Mouse (Mus musculus): ENCODE data around the gene Hes6.

Gene Hes6

GRCm38 (mm10) chr1:91442350-91442990 lies 28.6 kb upstream of the Hes6 start:
- in situ Hi-C loops (cut with MboI; ENCODE audit: unreplicated experiment in 2 of 2) = no loop called here

- in situ Hi-C loops (cut with MboI; ENCODE audit: unreplicated experiment in 2 of 2) = no loop called here
Observed at GRCm38 (mm10) chr1:91441855-91442254, 28.0 kb upstream of the Hes6 start.

GRCm38 (mm10) chr1:91439776-91440175 lies 25.9 kb upstream of the Hes6 start:
- in situ Hi-C loops (cut with MboI; ENCODE audit: unreplicated experiment in 2 of 2) = no loop called here

DNA sequence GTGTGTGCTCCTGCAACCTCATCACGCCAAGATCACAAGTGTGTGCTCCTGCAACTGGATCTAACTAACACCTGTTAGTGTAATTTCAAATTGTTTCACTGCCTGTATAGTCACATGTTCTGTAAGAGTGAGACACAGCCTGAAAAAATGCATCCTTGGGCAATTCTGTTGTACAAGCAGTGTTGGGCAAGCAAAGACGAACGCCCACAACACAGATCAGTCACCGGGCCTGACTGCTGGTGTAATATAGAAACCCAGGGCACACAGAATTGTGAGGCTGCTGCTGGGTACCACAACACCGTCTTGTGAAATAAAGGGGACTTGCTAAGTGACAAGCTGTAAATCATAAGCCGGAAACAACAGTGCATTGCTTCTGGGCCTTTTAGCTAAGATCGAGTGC lies 23.7 kb upstream of the Hes6 start:
- in situ Hi-C loops (cut with MboI; ENCODE audit: unreplicated experiment in 2 of 2) = no loop called here

DNA sequence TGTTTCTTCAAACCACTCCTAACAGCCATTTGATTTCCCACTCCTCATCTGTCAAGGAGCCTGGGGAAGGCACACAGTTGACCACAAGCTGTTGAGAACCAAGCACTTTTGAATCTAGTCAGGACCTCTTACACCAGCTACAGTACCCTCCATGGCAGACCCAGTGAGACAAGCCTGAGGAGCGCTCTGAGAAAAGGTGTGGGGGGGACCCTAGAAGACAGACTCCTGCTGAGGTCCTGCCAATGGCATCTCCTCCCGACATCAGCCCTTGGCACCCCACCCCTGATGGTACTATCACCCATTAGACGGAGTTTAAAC lies 23.2 kb upstream of the Hes6 start:
- in situ Hi-C loops (cut with MboI; ENCODE audit: unreplicated experiment in 2 of 2) = no loop called here

GRCm38 (mm10) chr1:91436380-91437082 lies 22.7 kb upstream of the Hes6 start:
- in situ Hi-C loops (cut with MboI; ENCODE audit: unreplicated experiment in 2 of 2) = no loop called here

DNA sequence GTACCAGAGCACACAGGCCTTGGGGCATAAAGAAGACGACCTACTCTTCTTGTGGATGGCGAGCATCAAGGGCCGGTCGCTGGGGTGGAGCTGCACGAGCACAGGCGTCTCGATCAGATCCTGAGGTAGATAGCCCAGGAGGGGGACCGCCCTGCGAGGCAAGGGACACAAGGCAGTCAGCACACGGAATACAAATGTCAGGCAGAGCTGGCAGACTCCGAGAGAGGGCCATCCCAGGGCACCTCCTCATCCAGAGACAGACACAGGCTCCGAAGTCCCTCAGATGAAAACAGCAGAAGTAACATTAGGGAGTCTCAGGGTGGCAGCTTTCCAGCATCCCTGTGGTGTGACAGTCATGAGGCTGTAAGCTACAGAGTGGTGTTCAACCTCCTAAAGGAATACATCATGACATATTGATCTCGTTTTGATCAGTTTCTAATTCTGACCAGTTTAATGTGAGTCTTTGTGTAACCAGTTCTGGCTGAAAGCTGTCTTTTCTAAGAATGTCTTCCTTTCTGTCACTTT lies 21.8 kb upstream of the Hes6 start:
- in situ Hi-C loops (cut with MboI; ENCODE audit: unreplicated experiment in 2 of 2) = no loop called here

GRCm38 (mm10) chr1:91434905-91435304 lies 21.1 kb upstream of the Hes6 start:
- in situ Hi-C loops (cut with MboI; ENCODE audit: unreplicated experiment in 2 of 2) = no loop called here

- in situ Hi-C loops (cut with MboI; ENCODE audit: unreplicated experiment in 2 of 2) = no loop called here
Observed at GRCm38 (mm10) chr1:91430761-91431160, 16.9 kb upstream of the Hes6 start.

- in situ Hi-C loops (cut with MboI; ENCODE audit: unreplicated experiment in 2 of 2) = loop anchor here (5.0 to 10.0 kb wide), 2 partner anchors 53 to 1186 kb away; partner anchors contain the start of gene Olfr12 (in 1 of the 2)
Observed at GRCm38 (mm10) chr1:91429212-91429611, 15.4 kb upstream of the Hes6 start.

GRCm38 (mm10) chr1:91428614-91429013 lies 14.8 kb upstream of the Hes6 start:
- in situ Hi-C loops (cut with MboI; ENCODE audit: unreplicated experiment in 2 of 2) = loop anchor here (5.0 to 10.0 kb wide), 2 partner anchors 54 to 1186 kb away; partner anchors contain the start of gene Olfr12 (in 1 of the 2)

- in situ Hi-C loops (cut with MboI; ENCODE audit: unreplicated experiment in 2 of 2) = loop anchor here (5.0 to 10.0 kb wide), 2 partner anchors 56 to 1188 kb away; partner anchors contain the start of gene Olfr12 (in 1 of the 2)
Observed at GRCm38 (mm10) chr1:91426397-91426796, 12.6 kb upstream of the Hes6 start.

- in situ Hi-C loops (cut with MboI; ENCODE audit: unreplicated experiment in 2 of 2) = loop anchor here in 1 of 2 experiments (10.0 kb wide), 1 partner anchor 1194 kb away; the partner anchor contains the start of gene Olfr12
Observed at GRCm38 (mm10) chr1:91420601-91421065, 6.8 kb upstream of the Hes6 start.

GRCm38 (mm10) chr1:91419862-91420600 lies 6.2 kb upstream of the Hes6 start:
- in situ Hi-C loops (cut with MboI; ENCODE audit: unreplicated experiment in 2 of 2) = loop anchor here in 1 of 2 experiments (10.0 kb wide), 2 partner anchors 175 to 1195 kb away; partner anchors contain the start of gene Olfr12

GRCm38 (mm10) chr1:91417991-91418390 lies 4.2 kb upstream of the Hes6 start:
- in situ Hi-C loops (cut with MboI; ENCODE audit: unreplicated experiment in 2 of 2) = loop anchor here in 1 of 2 experiments (10.0 kb wide), 1 partner anchor 173 kb away; no protein-coding TSS in a partner anchor

GRCm38 (mm10) chr1:91415311-91415710 lies 1.5 kb upstream of the Hes6 start:
- in situ Hi-C loops (cut with MboI; ENCODE audit: unreplicated experiment in 2 of 2) = loop anchor here in 1 of 2 experiments (10.0 kb wide), 1 partner anchor 171 kb away; no protein-coding TSS in a partner anchor

DNA sequence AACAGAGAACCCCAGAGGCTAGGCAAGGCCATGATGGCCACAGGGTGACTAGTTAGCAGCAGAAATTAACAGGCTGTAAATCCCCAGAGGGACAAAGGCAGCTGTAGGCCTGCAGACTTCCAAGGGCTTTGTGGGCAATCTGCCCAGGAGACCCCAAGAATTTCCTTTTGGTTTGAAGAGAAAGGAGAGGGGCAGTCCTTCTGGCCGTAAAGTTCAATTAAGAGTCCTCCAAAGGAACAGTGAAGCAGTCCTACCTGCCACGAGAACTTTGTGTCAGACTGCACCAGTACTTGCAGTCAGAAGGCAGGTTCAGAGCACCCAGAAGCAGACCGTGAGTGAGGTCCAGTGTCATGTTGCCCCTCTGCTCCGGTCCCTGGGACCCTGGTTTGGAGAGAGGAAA lies 1.1 kb upstream of the Hes6 start:
- in situ Hi-C loops (cut with MboI; ENCODE audit: unreplicated experiment in 2 of 2) = loop anchor here in 1 of 2 experiments (10.0 kb wide), 1 partner anchor 170 kb away; no protein-coding TSS in a partner anchor

- in situ Hi-C loops (cut with MboI; ENCODE audit: unreplicated experiment in 2 of 2) = loop anchor here in 1 of 2 experiments (10.0 kb wide), 1 partner anchor 169 kb away; no protein-coding TSS in a partner anchor
Observed at GRCm38 (mm10) chr1:91413536-91413897, 321 bp downstream of the Hes6 start.

DNA sequence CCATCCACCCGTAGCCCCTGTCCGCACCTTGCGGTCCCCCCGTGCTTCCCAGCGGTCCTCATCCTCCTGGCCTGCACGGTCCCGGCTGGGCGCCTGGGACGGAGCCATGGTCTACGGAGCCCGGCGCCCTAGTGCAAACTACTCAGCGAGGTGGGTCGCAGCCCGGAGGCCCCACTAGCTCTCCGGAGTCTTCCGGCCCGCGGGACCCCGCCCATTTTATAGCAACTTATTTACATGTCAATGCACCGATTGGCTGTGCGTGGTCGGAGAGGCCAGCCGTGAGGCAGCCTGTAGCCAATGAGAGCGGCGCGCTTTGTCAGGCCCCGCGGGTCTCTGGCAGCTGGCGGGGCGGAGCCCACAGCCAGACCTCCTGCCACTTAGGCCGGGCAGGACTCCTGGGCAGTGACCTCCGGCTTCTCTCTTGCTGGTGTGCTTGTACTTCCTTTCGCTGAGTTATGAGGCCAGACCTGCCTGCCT lies 770 bp downstream of the Hes6 start:
- in situ Hi-C loops (cut with MboI; ENCODE audit: unreplicated experiment in 2 of 2) = loop anchor here in 1 of 2 experiments (10.0 kb wide), 1 partner anchor 168 kb away; no protein-coding TSS in a partner anchor

Measured in v-Abl transformed pro-B cells (cell line).